In genomic region chr1:83862128-83862527, GRCm38 (mm10) we compare ENCODE assay signal across 27 mouse cellular contexts.
DNase-seq lines count a peak whose midpoint lies in the region; ATAC-seq and TF ChIP-seq lines count a peak whose summit lies in the region.
"Had no signal": no experiment of that assay in that cellular context is flagged by ENCODE, and none has a peak within 500 bp of the region (broad histone marks: within the 10 kb centered on the region; RNA-seq: fewer than 3 reads in every experiment).

No protein-coding gene starts in this region.

- H3K9me3 ChIP-seq in hindbrain, embryonic 12.5 days (replicated peaks), result no peaks in the 10 kb centered on the region
- no peaks in the 10 kb centered on the region for H3K9me3 ChIP-seq in hindbrain, postnatal 0 days (ENCODE audit: low read length)
- no peaks in the 10 kb centered on the region for H3K9me3 ChIP-seq in midbrain, embryonic 14.5 days (ENCODE audit: control insufficient read depth, low read length)
- H3K9me3 ChIP-seq in midbrain, embryonic 13.5 days, result no peaks in the 10 kb centered on the region
- H3K9me3 ChIP-seq in neural tube, embryonic 11.5 days (ENCODE audit: control insufficient read depth, low read length), result no peaks in the 10 kb centered on the region
- H3K9me3 ChIP-seq in neural tube, embryonic 13.5 days, result no peaks in the 10 kb centered on the region
- H3K9me3 ChIP-seq: forebrain, embryonic 10.5 days; forebrain, embryonic 13.5 days; heart, embryonic 10.5 days; heart, embryonic 13.5 days had no signal

- H3K27ac ChIP-seq in hindbrain, embryonic 12.5 days, result peak overlapping the region; percentile 65; the same call in 1 of the 2 replicates
- no peak overlapping the region for H3K27ac ChIP-seq in hindbrain, postnatal 0 days
- H3K27ac ChIP-seq in midbrain, embryonic 14.5 days (replicated peaks; ENCODE audit: low read depth, low read length), result no peak overlapping the region
- H3K27ac ChIP-seq in midbrain, embryonic 13.5 days, result no peak overlapping the region
- H3K27ac ChIP-seq in neural tube, embryonic 11.5 days (ENCODE audit: low read depth, low read length), result no peak overlapping the region
- H3K27ac ChIP-seq in neural tube, embryonic 13.5 days (replicated peaks), result peak overlapping the region; percentile 57; the same call in 1 of the 2 replicates
- H3K27ac ChIP-seq: forebrain, embryonic 10.5 days; forebrain, embryonic 13.5 days; heart, adult 2 months; heart, embryonic 10.5 days; heart, embryonic 13.5 days had no signal

- H3K4me3 ChIP-seq in hindbrain, embryonic 12.5 days, result no peak overlapping the region
- no peak overlapping the region for H3K4me3 ChIP-seq in hindbrain, postnatal 0 days (ENCODE audit: low read length)
- H3K4me3 ChIP-seq in midbrain, embryonic 14.5 days (replicated peaks; ENCODE audit: low read depth, low read length), result no peak overlapping the region
- H3K4me3 ChIP-seq in midbrain, embryonic 13.5 days (replicated peaks), result no peak overlapping the region
- no peak overlapping the region for H3K4me3 ChIP-seq in neural tube, embryonic 11.5 days (ENCODE audit: low read depth, low read length)
- no peak overlapping the region for H3K4me3 ChIP-seq in neural tube, embryonic 13.5 days
- H3K4me3 ChIP-seq: forebrain, embryonic 10.5 days; forebrain, embryonic 13.5 days; heart, adult 2 months; heart, embryonic 10.5 days; heart, embryonic 13.5 days had no signal

- TF ChIP-seq CTCF in hindbrain, postnatal 0 days (IDR thresholded peaks at IDR 0.05; ENCODE audit: low read depth), result no peak

- no peaks in the 10 kb centered on the region for H3K36me3 ChIP-seq in hindbrain, embryonic 12.5 days
- no peaks in the 10 kb centered on the region for H3K36me3 ChIP-seq in hindbrain, postnatal 0 days (ENCODE audit: insufficient read depth, low read length)
- no peaks in the 10 kb centered on the region for H3K36me3 ChIP-seq in midbrain, embryonic 14.5 days (ENCODE audit: control insufficient read depth, insufficient read depth, low read length)
- H3K36me3 ChIP-seq in midbrain, embryonic 13.5 days, result no peaks in the 10 kb centered on the region
- H3K36me3 ChIP-seq in neural tube, embryonic 11.5 days (ENCODE audit: control insufficient read depth, insufficient read depth, low read length), result no peaks in the 10 kb centered on the region
- H3K36me3 ChIP-seq in neural tube, embryonic 13.5 days, result no peaks in the 10 kb centered on the region
- H3K36me3 ChIP-seq: forebrain, embryonic 10.5 days; G1E; heart, embryonic 10.5 days; heart, embryonic 13.5 days had no signal

- no peaks in the 10 kb centered on the region for H3K4me1 ChIP-seq in hindbrain, embryonic 12.5 days
- H3K4me1 ChIP-seq in hindbrain, postnatal 0 days (ENCODE audit: insufficient read depth, low read length), result no peaks in the 10 kb centered on the region
- no peaks in the 10 kb centered on the region for H3K4me1 ChIP-seq in midbrain, embryonic 14.5 days (ENCODE audit: control insufficient read depth, insufficient read depth, low read length)
- peaks cover 15% of the 10 kb centered on the region for H3K4me1 ChIP-seq in midbrain, embryonic 13.5 days (replicated peaks)
- H3K4me1 ChIP-seq in neural tube, embryonic 11.5 days (ENCODE audit: control insufficient read depth, insufficient read depth, low read length), result no peaks in the 10 kb centered on the region
- peaks cover 14% of the 10 kb centered on the region; the same call in 1 of the 2 replicates for H3K4me1 ChIP-seq in neural tube, embryonic 13.5 days (replicated peaks)
- H3K4me1 ChIP-seq: forebrain, embryonic 10.5 days; forebrain, embryonic 13.5 days; heart, embryonic 10.5 days; heart, embryonic 13.5 days had no signal

- H3K27me3 ChIP-seq in hindbrain, embryonic 12.5 days, result no peaks in the 10 kb centered on the region
- H3K27me3 ChIP-seq in hindbrain, postnatal 0 days (ENCODE audit: insufficient read depth, low read length), result no peaks in the 10 kb centered on the region
- H3K27me3 ChIP-seq in midbrain, embryonic 14.5 days (ENCODE audit: control insufficient read depth, insufficient read depth, low read length), result no peaks in the 10 kb centered on the region
- H3K27me3 ChIP-seq in midbrain, embryonic 13.5 days, result no peaks in the 10 kb centered on the region
- H3K27me3 ChIP-seq in neural tube, embryonic 11.5 days (ENCODE audit: control insufficient read depth, insufficient read depth, low read length), result no peaks in the 10 kb centered on the region
- no peaks in the 10 kb centered on the region for H3K27me3 ChIP-seq in neural tube, embryonic 13.5 days
- H3K27me3 ChIP-seq: CH12.LX; forebrain, embryonic 13.5 days; heart, embryonic 13.5 days had no signal

- H3K9ac ChIP-seq in hindbrain, embryonic 12.5 days, result no peak overlapping the region
- H3K9ac ChIP-seq in hindbrain, postnatal 0 days (replicated peaks; ENCODE audit: low read length), result no peak overlapping the region
- no peak overlapping the region for H3K9ac ChIP-seq in midbrain, embryonic 14.5 days (replicated peaks; ENCODE audit: low read length)
- H3K9ac ChIP-seq in midbrain, embryonic 13.5 days (replicated peaks), result no peak overlapping the region
- no peak overlapping the region for H3K9ac ChIP-seq in neural tube, embryonic 11.5 days (ENCODE audit: low read length)
- no peak overlapping the region for H3K9ac ChIP-seq in neural tube, embryonic 13.5 days
- H3K9ac ChIP-seq: forebrain, embryonic 13.5 days; heart, embryonic 13.5 days had no signal

- DNase-seq in hindbrain, postnatal 0 days (ENCODE audit: low spot score), result no peak
- peak; percentile 60 for DNase-seq in midbrain, embryonic 14.5 days
- peak; percentile 33 for DNase-seq in neural tube, embryonic 11.5 days (ENCODE audit: low spot score)
- no peak for DNase-seq in neural tube, embryonic 10.5 days (ENCODE audit: extremely low spot score, low spot score)
- DNase-seq: adrenal gland, postnatal 10 days; adrenal gland, postnatal 36 days; B cell, adult 2 months; cerebellum, adult 18-20 months; cerebellum, adult 9-10 months; cerebellum, postnatal 14 days; gastrocnemius, postnatal 10 days; gastrocnemius, postnatal 36 days; heart, adult 2 months; heart, postnatal 14 days; heart, postnatal 4 days had no signal

- peak; percentile 74 for ATAC-seq in hindbrain, embryonic 12.5 days (ENCODE audit: low FRiP score)
- no peak for ATAC-seq in hindbrain, postnatal 0 days
- ATAC-seq in midbrain, embryonic 14.5 days (ENCODE audit: low FRiP score, low TSS enrichment), result no peak
- ATAC-seq in midbrain, embryonic 13.5 days, result no peak
- peak; percentile 71; the same call in 1 of the 2 replicates for ATAC-seq in neural tube, embryonic 11.5 days (ENCODE audit: insufficient read depth, low FRiP score, low TSS enrichment)
- ATAC-seq in neural tube, embryonic 13.5 days (ENCODE audit: low read depth), result peak; percentile 74
- ATAC-seq: forebrain, embryonic 13.5 days; forebrain, embryonic 16.5 days; hindbrain, embryonic 16.5 days; Patski had no signal

- H3K4me2 ChIP-seq in hindbrain, embryonic 12.5 days (replicated peaks), result no peak overlapping the region
- H3K4me2 ChIP-seq in hindbrain, postnatal 0 days (ENCODE audit: low read depth, low read length), result no peak overlapping the region
- no peak overlapping the region for H3K4me2 ChIP-seq in midbrain, embryonic 14.5 days (ENCODE audit: low read length)
- no peak overlapping the region for H3K4me2 ChIP-seq in midbrain, embryonic 13.5 days (replicated peaks)
- no peak overlapping the region for H3K4me2 ChIP-seq in neural tube, embryonic 11.5 days (ENCODE audit: low read depth)
- H3K4me2 ChIP-seq in neural tube, embryonic 13.5 days, result no peak overlapping the region
- H3K4me2 ChIP-seq: forebrain, embryonic 13.5 days; heart, embryonic 13.5 days had no signal

- 40% methylated on average over 3 of the region's 3 CpGs for WGBS in hindbrain, embryonic 12.5 days
- WGBS in hindbrain, postnatal 0 days, result 41% methylated on average over 3 of the region's 3 CpGs
- 37% methylated on average over 3 of the region's 3 CpGs for WGBS in midbrain, embryonic 14.5 days
- WGBS in midbrain, embryonic 13.5 days, result 54% methylated on average over 3 of the region's 3 CpGs
- 72% methylated on average over 3 of the region's 3 CpGs for WGBS in neural tube, embryonic 11.5 days
- 24% methylated on average over 3 of the region's 3 CpGs for WGBS in neural tube, embryonic 13.5 days

Comparison
In these comparisons a context has a peak if more than half of its experiments do, and no peak if none do; other contexts are left out.
1. ATAC-seq: peak in hindbrain, embryonic 12.5 days (single experiment), neural tube, embryonic 11.5 days (single experiment) and neural tube, embryonic 13.5 days (single experiment); none in hindbrain, postnatal 0 days (single experiment), midbrain, embryonic 14.5 days (single experiment) and midbrain, embryonic 13.5 days (single experiment).
2. H3K27ac ChIP-seq: peak in hindbrain, embryonic 12.5 days (single experiment) and neural tube, embryonic 13.5 days (single experiment); none in hindbrain, postnatal 0 days (single experiment), midbrain, embryonic 14.5 days (single experiment), midbrain, embryonic 13.5 days (single experiment) and neural tube, embryonic 11.5 days (single experiment).
3. DNase-seq: peak in midbrain, embryonic 14.5 days (single experiment) and neural tube, embryonic 11.5 days (single experiment); none in hindbrain, postnatal 0 days (single experiment) and neural tube, embryonic 10.5 days (single experiment).